Comparison of ENCODE assay signal across 26 mouse cellular contexts in genomic region chr4:23921520-23921919, GRCm38 (mm10).
DNase-seq lines count a peak whose midpoint lies in the region; ATAC-seq and TF ChIP-seq lines count a peak whose summit lies in the region.
"Had no signal": no experiment of that assay in that cellular context is flagged by ENCODE, and none has a peak within 500 bp of the region (broad histone marks: within the 10 kb centered on the region; RNA-seq: fewer than 3 reads in every experiment).

No protein-coding gene starts in this region.

- H3K9me3 ChIP-seq in embryonic facial prominence, embryonic 14.5 days (ENCODE audit: control insufficient read depth, low read length), result no peaks in the 10 kb centered on the region
- H3K9me3 ChIP-seq in embryonic facial prominence, embryonic 10.5 days, result no peaks in the 10 kb centered on the region
- no peaks in the 10 kb centered on the region for H3K9me3 ChIP-seq in forebrain, postnatal 0 days (ENCODE audit: low read length)
- no peaks in the 10 kb centered on the region for H3K9me3 ChIP-seq in forebrain, embryonic 11.5 days (ENCODE audit: control insufficient read depth, low read length)
- H3K9me3 ChIP-seq: embryonic facial prominence, embryonic 13.5 days; forebrain, embryonic 12.5 days; heart, embryonic 12.5 days; heart, embryonic 15.5 days; hindbrain, embryonic 10.5 days; hindbrain, embryonic 13.5 days; intestine, embryonic 15.5 days had no signal

- H3K4me3 ChIP-seq in embryonic facial prominence, embryonic 14.5 days (ENCODE audit: low read depth, low read length), result no peak overlapping the region
- H3K4me3 ChIP-seq in embryonic facial prominence, embryonic 10.5 days, result no peak overlapping the region
- H3K4me3 ChIP-seq in forebrain, postnatal 0 days (ENCODE audit: low read depth, low read length), result no peak overlapping the region
- no peak overlapping the region for H3K4me3 ChIP-seq in forebrain, embryonic 11.5 days (ENCODE audit: low read depth, low read length)
- H3K4me3 ChIP-seq: embryonic facial prominence, embryonic 13.5 days; forebrain, embryonic 12.5 days; heart, embryonic 12.5 days; heart, embryonic 15.5 days; hindbrain, embryonic 10.5 days; hindbrain, embryonic 13.5 days; intestine, embryonic 15.5 days had no signal

- H3K27ac ChIP-seq in embryonic facial prominence, embryonic 14.5 days (replicated peaks; ENCODE audit: low read depth, low read length), result no peak overlapping the region
- no peak overlapping the region for H3K27ac ChIP-seq in embryonic facial prominence, embryonic 10.5 days (replicated peaks)
- no peak overlapping the region for H3K27ac ChIP-seq in forebrain, postnatal 0 days (ENCODE audit: low read depth, low read length)
- H3K27ac ChIP-seq in forebrain, embryonic 11.5 days (ENCODE audit: low read depth, low read length), result no peak overlapping the region
- H3K27ac ChIP-seq: embryonic facial prominence, embryonic 13.5 days; forebrain, embryonic 12.5 days; heart, embryonic 15.5 days; hindbrain, embryonic 10.5 days; hindbrain, embryonic 13.5 days; intestine, embryonic 15.5 days had no signal

- H3K36me3 ChIP-seq in embryonic facial prominence, embryonic 14.5 days (ENCODE audit: control insufficient read depth, insufficient read depth, low read length), result no peaks in the 10 kb centered on the region
- H3K36me3 ChIP-seq in embryonic facial prominence, embryonic 10.5 days (replicated peaks), result no peaks in the 10 kb centered on the region
- no peaks in the 10 kb centered on the region for H3K36me3 ChIP-seq in forebrain, postnatal 0 days (ENCODE audit: insufficient read depth)
- no peaks in the 10 kb centered on the region for H3K36me3 ChIP-seq in forebrain, embryonic 11.5 days (ENCODE audit: control insufficient read depth, insufficient read depth, low read length)
- H3K36me3 ChIP-seq: embryonic facial prominence, embryonic 13.5 days; forebrain, embryonic 12.5 days; heart, embryonic 12.5 days; heart, embryonic 15.5 days; hindbrain, embryonic 10.5 days; hindbrain, embryonic 13.5 days; intestine, embryonic 15.5 days had no signal

- H3K4me2 ChIP-seq in embryonic facial prominence, embryonic 14.5 days (ENCODE audit: low read depth, low read length), result no peak overlapping the region
- no peak overlapping the region for H3K4me2 ChIP-seq in forebrain, postnatal 0 days (ENCODE audit: low read depth)
- H3K4me2 ChIP-seq in forebrain, embryonic 11.5 days (ENCODE audit: low read depth, low read length, severe bottlenecking), result no peak overlapping the region
- H3K4me2 ChIP-seq: embryonic facial prominence, embryonic 13.5 days; forebrain, embryonic 12.5 days; heart, embryonic 12.5 days; heart, embryonic 15.5 days; hindbrain, embryonic 13.5 days; intestine, embryonic 15.5 days had no signal

- no peak overlapping the region for H3K9ac ChIP-seq in embryonic facial prominence, embryonic 14.5 days (ENCODE audit: low read depth, low read length)
- no peak overlapping the region for H3K9ac ChIP-seq in forebrain, postnatal 0 days
- no peak overlapping the region for H3K9ac ChIP-seq in forebrain, embryonic 11.5 days (ENCODE audit: low read length)
- H3K9ac ChIP-seq: embryonic facial prominence, embryonic 13.5 days; forebrain, embryonic 12.5 days; heart, embryonic 12.5 days; heart, embryonic 15.5 days; hindbrain, embryonic 13.5 days; intestine, embryonic 15.5 days had no signal

- no peak for TF ChIP-seq CTCF in forebrain, postnatal 0 days (IDR thresholded peaks at IDR 0.05; ENCODE audit: low read depth)

- no peaks in the 10 kb centered on the region for H3K4me1 ChIP-seq in embryonic facial prominence, embryonic 14.5 days (ENCODE audit: control insufficient read depth, insufficient read depth, low read length)
- no peaks in the 10 kb centered on the region for H3K4me1 ChIP-seq in embryonic facial prominence, embryonic 10.5 days
- no peaks in the 10 kb centered on the region for H3K4me1 ChIP-seq in forebrain, postnatal 0 days (ENCODE audit: insufficient read depth)
- no peaks in the 10 kb centered on the region for H3K4me1 ChIP-seq in forebrain, embryonic 11.5 days (replicated peaks; ENCODE audit: control insufficient read depth, insufficient read depth, low read length)
- H3K4me1 ChIP-seq: embryonic facial prominence, embryonic 13.5 days; forebrain, embryonic 12.5 days; heart, embryonic 12.5 days; heart, embryonic 15.5 days; hindbrain, embryonic 10.5 days; hindbrain, embryonic 13.5 days; intestine, embryonic 15.5 days had no signal

- H3K27me3 ChIP-seq in embryonic facial prominence, embryonic 14.5 days (replicated peaks; ENCODE audit: control insufficient read depth, insufficient read depth, low read length), result no peaks in the 10 kb centered on the region
- H3K27me3 ChIP-seq in embryonic facial prominence, embryonic 10.5 days (replicated peaks; ENCODE audit: low read depth, poor library complexity, severe bottlenecking), result no peaks in the 10 kb centered on the region
- H3K27me3 ChIP-seq in forebrain, postnatal 0 days (ENCODE audit: insufficient read depth, low read length), result no peaks in the 10 kb centered on the region
- no peaks in the 10 kb centered on the region for H3K27me3 ChIP-seq in forebrain, embryonic 11.5 days (ENCODE audit: control insufficient read depth, insufficient read depth, low read length)
- H3K27me3 ChIP-seq: embryonic facial prominence, embryonic 13.5 days; forebrain, embryonic 12.5 days; heart, embryonic 12.5 days; heart, embryonic 15.5 days; hindbrain, embryonic 13.5 days; intestine, embryonic 15.5 days had no signal

- DNase-seq in embryonic facial prominence, embryonic 14.5 days (ENCODE audit: low spot score), result peak; percentile 3
- no peak for DNase-seq in embryonic facial prominence, embryonic 10.5 days (ENCODE audit: low spot score)
- DNase-seq in forebrain, postnatal 0 days, result peak; percentile 53
- no peak for DNase-seq in forebrain, embryonic 11.5 days (ENCODE audit: low spot score)
- DNase-seq in brain, adult 2 months (ENCODE audit: low read depth, low spot score), result peak; percentile 26
- DNase-seq in layer of hippocampus, postnatal 14 days (ENCODE audit: low spot score in 2 of 2), result no peak
- DNase-seq: adrenal gland, adult 8-10 months; adrenal gland, postnatal 25 days; cerebellum, adult 11 months; cerebellum, adult 2 months; cerebellum, adult 9-11 months; cerebellum, postnatal 25 days; gastrocnemius, postnatal 25 days; heart, adult 18-20 months; heart, postnatal 10 days; heart, postnatal 36 days; kidney, adult 11 months had no signal

- 83% methylated on average over 3 of the region's 3 CpGs for WGBS in embryonic facial prominence, embryonic 14.5 days
- 86% methylated on average over 3 of the region's 3 CpGs for WGBS in embryonic facial prominence, embryonic 10.5 days
- WGBS in forebrain, postnatal 0 days, result 70% methylated on average over 3 of the region's 3 CpGs
- 94% methylated on average over 3 of the region's 3 CpGs for WGBS in forebrain, embryonic 11.5 days

- ATAC-seq in embryonic facial prominence, embryonic 14.5 days (ENCODE audit: low read depth), result no peak
- peak; percentile 23; the same call in 1 of the 2 replicates for ATAC-seq in forebrain, postnatal 0 days
- ATAC-seq in forebrain, embryonic 11.5 days (replicated peaks; ENCODE audit: low FRiP score), result no peak
- ATAC-seq: activated CD4-positive, CD25-positive, alpha-beta regulatory T cell, adult 4 months; hindbrain, embryonic 16.5 days; intestine, embryonic 15.5 days had no signal

Comparison
In these comparisons a context has a peak if more than half of its experiments do, and no peak if none do; other contexts are left out.
1. DNase-seq: peak in embryonic facial prominence, embryonic 14.5 days (single experiment), forebrain, postnatal 0 days (single experiment) and brain, adult 2 months (single experiment); none in embryonic facial prominence, embryonic 10.5 days (single experiment), forebrain, embryonic 11.5 days (single experiment) and layer of hippocampus, postnatal 14 days (0 of 2).